Mouse (Mus musculus): Measurements from ENCODE around the gene Entpd7.

DNA sequence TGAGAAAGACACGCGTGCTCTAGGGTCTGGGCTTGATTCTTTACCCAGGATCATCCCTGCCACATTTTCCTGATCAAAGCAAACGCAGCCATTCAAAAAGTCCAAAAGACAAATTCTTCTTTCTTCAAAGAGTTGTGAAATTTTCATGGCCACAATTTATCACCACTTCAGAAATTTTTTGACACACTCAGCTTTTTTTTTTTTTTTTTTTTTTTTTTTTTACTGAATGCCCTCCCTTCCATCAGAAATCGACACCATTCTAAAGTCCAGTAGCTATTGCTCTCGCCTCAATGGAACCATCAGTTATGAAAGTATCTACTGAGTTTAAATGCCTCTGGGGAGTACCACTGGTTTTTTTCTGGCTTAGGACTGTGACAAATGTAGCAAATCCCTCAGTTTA lies 90.9 kb downstream of the Entpd7 start:
- no peak for TF ChIP-seq FLI1 (IDR thresholded peaks at IDR 0.05; ENCODE audit: low read length)
- no peak for TF ChIP-seq GATA1 (IDR thresholded peaks at IDR 0.05; ENCODE audit: borderline replicate concordance, low read length)
